Mouse (Mus musculus) MEL (cell line): ENCODE measurements around the gene Ntrk3. TPM values are rescaled to one million over a fixed set of nuclear protein-coding genes. Genes with fewer than 3 reads are reported as not detected.
A peak's percentile ranks its signal among the peaks of the same experiment; 100 is the strongest.

Source experiments
- DNase-seq: peaks from one replicate; pipeline ENCODE4 v3.0.0; 2011; ENCODE audit warnings: low read depth, low spot score
- H3K27ac ChIP-seq: 2 replicates; pipeline ENCODE4 v1.5.1; 2012; ENCODE audit warnings: low read depth, mild to moderate bottlenecking, control low read depth, low read length, moderate library complexity; ENCODE audit not compliant: control insufficient read depth
- H3K27me3 ChIP-seq, 2 experiments: fragments of 150-350 bp in 1 of 2; sonication (generic) in 1 of 2; 2 replicates each; pipeline ENCODE4 v1.6.1; 2012; ENCODE audit warnings: low read length in 2 of 2, mild to moderate bottlenecking in 2 of 2, improper control_type of control experiment in 1 of 2, moderate library complexity in 1 of 2; ENCODE audit not compliant: insufficient read depth in 2 of 2, control insufficient read depth in 1 of 2
- H3K36me3 ChIP-seq, 2 experiments: 2 replicates each; pipeline ENCODE4 v1.6.1; 2012 to 2014; ENCODE audit warnings: low read length in 2 of 2, improper control_type of control experiment in 1 of 2, inconsistent platforms in 1 of 2, mild to moderate bottlenecking in 1 of 2; ENCODE audit not compliant: insufficient read depth in 2 of 2, control insufficient read depth in 1 of 2
- H3K4me1 ChIP-seq, 2 experiments: fragments of 150-350 bp in 1 of 2; sonication (generic) in 1 of 2; 2 replicates each; pipeline ENCODE4 v1.6.1; 2012; ENCODE audit warnings: low read length in 2 of 2, improper control_type of control experiment in 1 of 2, mild to moderate bottlenecking in 1 of 2; ENCODE audit not compliant: insufficient read depth in 2 of 2, control insufficient read depth in 1 of 2
- H3K4me3 ChIP-seq, 2 experiments: fragments of 150-350 bp in 1 of 2; sonication (generic) in 1 of 2; 2 replicates each; pipeline ENCODE4 v1.5.1; 2012; ENCODE audit warnings: low read depth in 2 of 2, low read length in 2 of 2, mild to moderate bottlenecking in 2 of 2, moderate library complexity in 2 of 2, control low read depth in 1 of 2, improper control_type of control experiment in 1 of 2; ENCODE audit not compliant: control insufficient read depth in 1 of 2, insufficient read depth in 1 of 2
- H3K79me2 ChIP-seq: 2 replicates; pipeline ENCODE4 v1.6.1; 2012; ENCODE audit warnings: mild to moderate bottlenecking, low read length, moderate library complexity; ENCODE audit not compliant: control insufficient read depth, poor library complexity, insufficient read depth
- H3K9ac ChIP-seq: 2 replicates; pipeline ENCODE4 v1.6.1; 2012; ENCODE audit warnings: low read depth, mild to moderate bottlenecking, control low read depth, low read length, moderate library complexity; ENCODE audit not compliant: control insufficient read depth, poor library complexity, severe bottlenecking
- H3K9me3 ChIP-seq: fragments of 150-350 bp; sonication (generic); replicated peaks from 2 replicates; pipeline ENCODE4 v1.6.1; 2012; ENCODE audit warnings: mild to moderate bottlenecking, low read length, improper control_type of control experiment, moderate library complexity; ENCODE audit not compliant: insufficient read depth
- CHD2 ChIP-seq: IDR thresholded peaks from 2 replicates; pipeline ENCODE4 v1.6.1; 2011; ENCODE audit warnings: low read length, improper control_type of control experiment
- CTCF ChIP-seq, 3 experiments: IDR thresholded peaks in 2 of 3; conservative IDR thresholded peaks in 1 of 3; 2 replicates each; pipeline ENCODE4 v1.5.1; 2011 to 2012; ENCODE audit warnings: low read length in 3 of 3, low read depth in 2 of 3, mild to moderate bottlenecking in 2 of 3, improper control_type of control experiment in 1 of 3, inconsistent platforms in 1 of 3, mixed read lengths in 1 of 3, moderate library complexity in 1 of 3; ENCODE audit not compliant: control insufficient read depth in 1 of 3, insufficient read depth in 1 of 3, poor library complexity in 1 of 3, severe bottlenecking in 1 of 3
- E2F4 ChIP-seq: IDR thresholded peaks from 2 replicates; pipeline ENCODE4 v1.6.1; 2011; ENCODE audit warnings: low read depth, low read length, improper control_type of control experiment, borderline replicate concordance
- ETS1 ChIP-seq: IDR thresholded peaks from 2 replicates; pipeline ENCODE4 v1.6.1; 2012; ENCODE audit warnings: low read depth, mild to moderate bottlenecking, inconsistent platforms, low read length, improper control_type of control experiment, moderate library complexity
- GABPA ChIP-seq: IDR thresholded peaks from 2 replicates; pipeline ENCODE4 v1.6.1; 2012; ENCODE audit warnings: low read depth, mild to moderate bottlenecking, inconsistent platforms, low read length, improper control_type of control experiment, moderate library complexity
- GATA1 ChIP-seq: IDR thresholded peaks from 2 replicates; pipeline ENCODE4 v1.6.1; 2011; ENCODE audit warnings: low read depth, low read length, improper control_type of control experiment
- HCFC1 ChIP-seq: IDR thresholded peaks from 2 replicates; pipeline ENCODE4 v1.6.1; 2012; ENCODE audit warnings: low read depth, mild to moderate bottlenecking, inconsistent platforms, low read length, improper control_type of control experiment, moderate library complexity
- JUND ChIP-seq: IDR thresholded peaks from 2 replicates; pipeline ENCODE4 v1.6.1; 2011; ENCODE audit warnings: low read depth, mild to moderate bottlenecking, improper control_type of control experiment, low read length
- MAFK ChIP-seq: IDR thresholded peaks from 2 replicates; pipeline ENCODE4 v1.6.1; 2011; ENCODE audit warnings: low read depth, mild to moderate bottlenecking, low read length, improper control_type of control experiment, borderline replicate concordance
- MAX ChIP-seq: IDR thresholded peaks from 2 replicates; pipeline ENCODE4 v1.6.1; 2011; ENCODE audit warnings: low read length, improper control_type of control experiment
- MAZ ChIP-seq: IDR thresholded peaks from 2 replicates; pipeline ENCODE4 v1.6.1; 2012; ENCODE audit warnings: low read depth, mild to moderate bottlenecking, inconsistent platforms, low read length, improper control_type of control experiment
- MEF2A ChIP-seq: IDR thresholded peaks from 2 replicates; pipeline ENCODE4 v1.6.1; 2014; ENCODE audit warnings: low read depth, mild to moderate bottlenecking, inconsistent platforms, low read length, improper control_type of control experiment; ENCODE audit not compliant: poor library complexity, insufficient replicate concordance, severe bottlenecking; ENCODE audit errors: extremely low read depth
- MXI1 ChIP-seq: IDR thresholded peaks from 2 replicates; pipeline ENCODE4 v1.6.1; 2011; ENCODE audit warnings: mild to moderate bottlenecking, low read depth, low read length, improper control_type of control experiment
- MYB ChIP-seq: IDR thresholded peaks from 2 replicates; pipeline ENCODE4 v1.6.1; 2011; ENCODE audit warnings: mild to moderate bottlenecking, low read depth, low read length, improper control_type of control experiment
- MYC ChIP-seq: IDR thresholded peaks from 2 replicates; pipeline ENCODE4 v1.6.1; 2011; ENCODE audit warnings: low read depth, mild to moderate bottlenecking, low read length, improper control_type of control experiment, moderate library complexity
- RAD21 ChIP-seq: IDR thresholded peaks from 2 replicates; pipeline ENCODE4 v1.6.1; 2011; ENCODE audit warnings: mild to moderate bottlenecking, low read depth, low read length, improper control_type of control experiment
- RCOR1 ChIP-seq: IDR thresholded peaks from 2 replicates; pipeline ENCODE4 v1.6.1; 2012; ENCODE audit warnings: low read depth, mild to moderate bottlenecking, inconsistent platforms, low read length, improper control_type of control experiment
- SIN3A ChIP-seq: IDR thresholded peaks from 2 replicates; pipeline ENCODE4 v1.6.1; 2012; ENCODE audit warnings: low read length, improper control_type of control experiment, inconsistent platforms
- SMC3 ChIP-seq: IDR thresholded peaks from 2 replicates; pipeline ENCODE4 v1.6.1; 2011; ENCODE audit warnings: low read depth, low read length, improper control_type of control experiment
- TAL1 ChIP-seq: IDR thresholded peaks from 2 replicates; pipeline ENCODE4 v1.6.1; 2012; ENCODE audit warnings: mild to moderate bottlenecking, inconsistent platforms, low read length, moderate library complexity, mixed read lengths
- TBP ChIP-seq: IDR thresholded peaks from 2 replicates; pipeline ENCODE4 v1.8.0; 2011; ENCODE audit warnings: low read depth, low read length, improper control_type of control experiment
- TCF12 ChIP-seq: IDR thresholded peaks from 2 replicates; pipeline ENCODE4 v1.6.1; 2014; ENCODE audit warnings: low read depth, mild to moderate bottlenecking, inconsistent platforms, low read length, improper control_type of control experiment, moderate library complexity
- UBTF ChIP-seq: IDR thresholded peaks from 2 replicates; pipeline ENCODE4 v1.6.1; 2012; ENCODE audit warnings: low read depth, mild to moderate bottlenecking, inconsistent platforms, low read length, improper control_type of control experiment, moderate library complexity, borderline replicate concordance; ENCODE audit not compliant: insufficient read depth
- USF1 ChIP-seq: IDR thresholded peaks from 2 replicates; pipeline ENCODE4 v1.6.1; 2014; ENCODE audit warnings: low read depth, mild to moderate bottlenecking, inconsistent platforms, low read length, improper control_type of control experiment, moderate library complexity
- ZC3H11A ChIP-seq: IDR thresholded peaks from 2 replicates; pipeline ENCODE4 v1.6.1; 2012; ENCODE audit warnings: low read depth, mild to moderate bottlenecking, inconsistent platforms, low read length, improper control_type of control experiment
- ZKSCAN1 ChIP-seq: IDR thresholded peaks from 2 replicates; pipeline ENCODE4 v1.6.1; 2012; ENCODE audit warnings: low read depth, mild to moderate bottlenecking, inconsistent platforms, low read length, improper control_type of control experiment, moderate library complexity
- ZNF384 ChIP-seq: IDR thresholded peaks from 2 replicates; pipeline ENCODE4 v1.6.1; 2012; ENCODE audit warnings: low read depth, mild to moderate bottlenecking, inconsistent platforms, low read length, improper control_type of control experiment
- polyA plus RNA-seq, 2 experiments: library from polyadenylated mRNA; stranded (reverse) in 1 of 2; unstranded in 1 of 2; fragments of >175 nt in 1 of 2; fragments of >200 nt in 1 of 2; gene quantifications; 2 replicates each; pipeline versions ENCODE4 v1.2.1 to v1.2.4; 2012; ENCODE audit warnings: low replicate concordance in 2 of 2, low read depth in 1 of 2; ENCODE audit not compliant: insufficient read length in 2 of 2, insufficient read depth in 1 of 2, missing spikeins in 1 of 2
- total RNA-seq: library from RNA; depleted of rRNA; stranded (reverse); fragments of 300-350 nt; gene quantifications from 2 replicates; pipeline ENCODE4 v1.2.3, GENCODE M21; 2012

The Ntrk3 gene
- total and polyA plus RNA-seq, 3 experiments = 0.04 TPM; not detected in 2

DNA sequence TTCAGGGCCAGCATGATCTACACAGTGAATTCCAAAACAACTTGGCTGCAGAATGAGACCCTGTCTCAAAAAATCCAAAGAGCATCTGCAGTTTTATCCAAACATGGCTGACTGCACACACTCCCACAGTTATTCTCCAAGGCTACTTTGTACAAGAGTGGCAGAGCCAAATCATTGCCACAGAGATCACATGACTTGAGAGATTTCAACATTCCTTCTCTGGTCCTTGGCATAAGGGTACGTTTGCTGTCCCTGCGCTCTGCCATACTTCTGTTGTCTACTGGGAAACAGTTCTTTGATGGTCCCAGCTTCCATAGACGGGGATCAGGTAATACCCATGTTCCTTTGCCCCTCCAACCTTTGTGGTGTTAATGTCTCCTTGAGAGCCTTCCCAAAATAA lies 30.7 kb downstream of the Ntrk3 start:
- no peaks in the 10 kb centered on the region for H3K4me1 ChIP-seq
- no peaks in the 10 kb centered on the region for H3K36me3 ChIP-seq
- no peaks in the 10 kb centered on the region for H3K79me2 ChIP-seq
- H3K4me3 ChIP-seq = no peak overlapping the region
- H3K9me3 ChIP-seq = no peaks in the 10 kb centered on the region
- peaks cover 0 to 2% of the 10 kb centered on the region in 2 experiments; a peak in 2 of 4 replicates for H3K27me3 ChIP-seq
- TF ChIP-seq HCFC1 (no peak), MAX (no peak), CHD2 (no peak), CTCF (IDR thresholded peaks at IDR 0.05 in 2 of 3, conservative IDR thresholded peaks at IDR 0.05 in 1 of 3; ENCODE audit: control insufficient read depth in 1 of 3, insufficient read depth in 1 of 3, low read depth in 2 of 3, low read length in 3 of 3, poor library complexity in 1 of 3, severe bottlenecking in 1 of 3) (no peak), ETS1 (no peak)
- TF ChIP-seq, all 39 proteins: peak for 0
- DNase-seq = no peak
- no peak overlapping the region for H3K9ac ChIP-seq
- no peak overlapping the region for H3K27ac ChIP-seq

DNA sequence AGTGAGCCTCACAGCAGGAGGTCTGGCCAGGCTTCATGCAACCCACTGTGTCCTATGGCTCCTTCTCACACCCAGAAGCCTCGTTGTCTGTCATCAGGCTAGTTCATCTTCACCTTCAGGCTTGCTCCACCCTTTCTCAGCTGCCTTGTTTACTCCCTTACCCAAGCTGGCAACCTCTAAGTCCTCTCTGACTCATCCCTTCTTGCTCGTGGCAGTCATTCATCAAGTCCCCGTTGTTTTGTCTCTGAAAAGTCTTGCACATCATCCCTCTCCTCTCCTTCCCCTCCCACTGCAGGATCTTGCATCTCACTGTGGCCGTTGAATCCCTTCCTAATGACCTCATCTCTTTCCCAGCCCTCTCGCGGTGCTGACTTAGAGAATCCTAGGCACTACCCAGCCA lies 35.1 kb downstream of the Ntrk3 start:
- no peak overlapping the region for H3K27ac ChIP-seq

DNA sequence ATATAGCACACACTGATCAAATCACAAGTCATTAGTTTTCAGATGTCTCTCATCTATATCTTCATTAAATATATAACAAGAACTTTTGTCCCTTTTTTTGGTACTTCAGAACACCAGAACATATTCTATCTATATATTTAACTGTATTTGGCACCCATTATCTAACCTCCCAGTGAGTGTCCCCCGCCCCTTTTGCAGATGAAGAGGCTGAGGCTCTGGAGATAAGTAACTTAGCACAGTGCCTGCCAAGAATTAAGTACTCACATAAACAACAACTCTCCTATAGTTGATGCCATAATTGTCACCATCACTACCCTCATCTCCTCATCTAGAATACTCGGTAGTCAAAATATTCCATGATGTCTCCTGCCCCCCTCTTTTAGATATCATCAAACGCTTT lies 42.6 kb downstream of the Ntrk3 start:
- Histone ChIP-seq H3K27ac (no peak overlapping the region), H3K4me1 (peaks cover 14 to 21% of the 10 kb centered on the region in 2 experiments), H3K27me3 (no peaks in the 10 kb centered on the region), H3K9ac (no peak overlapping the region), H3K4me3 (no peak overlapping the region), H3K79me2 (no peaks in the 10 kb centered on the region), H3K9me3 (no peaks in the 10 kb centered on the region), H3K36me3 (peaks cover 0 to 22% of the 10 kb centered on the region in 2 experiments; a peak in 2 of 4 replicates)
- DNase-seq = peak; percentile 58
- no peak for TF ChIP-seq SIN3A
- no peak for TF ChIP-seq CHD2
- TF ChIP-seq UBTF = no peak
- peak; percentile 46; the same call in 1 of the 2 replicates for TF ChIP-seq RCOR1
- peak; percentile 91 for TF ChIP-seq TCF12
- TF ChIP-seq GATA1 = peak; percentile 83
- no peak for TF ChIP-seq MEF2A
- no peak for TF ChIP-seq SMC3
- no peak for TF ChIP-seq RAD21
- no peak for TF ChIP-seq MYC
- TF ChIP-seq ETS1 = peak; percentile 74
- no peak for TF ChIP-seq TBP
- TF ChIP-seq JUND = no peak
- TF ChIP-seq MXI1 = no peak; the same call in 1 of the 2 replicates
- TF ChIP-seq GABPA = no peak
- peak; percentile 72; the same call in 1 of the 2 replicates for TF ChIP-seq MAZ
- no peak for TF ChIP-seq MYB
- TF ChIP-seq E2F4 = no peak
- TF ChIP-seq TAL1 = peak; percentile 27
- no peak for TF ChIP-seq ZNF384
- no peak for TF ChIP-seq CTCF (IDR thresholded peaks at IDR 0.05 in 2 of 3, conservative IDR thresholded peaks at IDR 0.05 in 1 of 3; ENCODE audit: control insufficient read depth in 1 of 3, insufficient read depth in 1 of 3, low read depth in 2 of 3, low read length in 3 of 3, poor library complexity in 1 of 3, severe bottlenecking in 1 of 3)
- TF ChIP-seq MAFK = no peak
- TF ChIP-seq USF1 = no peak
- TF ChIP-seq ZKSCAN1 = no peak

More for the DNA sequence above, 35.1 kb downstream of the Ntrk3 start:
- Histone ChIP-seq H3K27me3 (no peaks in the 10 kb centered on the region), H3K4me1 (no peaks in the 10 kb centered on the region), H3K79me2 (no peaks in the 10 kb centered on the region), H3K36me3 (no peaks in the 10 kb centered on the region), H3K9ac (no peak overlapping the region), H3K4me3 (no peak overlapping the region), H3K9me3 (no peaks in the 10 kb centered on the region)
- TF ChIP-seq SMC3 = no peak
- no peak for TF ChIP-seq ZC3H11A
- no peak for DNase-seq
